Mouse (Mus musculus) liver, adult 2 months (tissue): ENCODE results near the gene Zc3h7a.

Experiments used
- CTCF ChIP-seq: fragments of 200-500 bp; IDR thresholded peaks from 2 replicates; pipeline ENCODE4 v1.5.1; 2011; ENCODE audit warnings: low read depth, low read length, control low read depth
- POLR2A ChIP-seq: fragments of 200-500 bp; IDR thresholded peaks from 2 replicates; pipeline ENCODE4 v1.6.1; 2011; ENCODE audit warnings: low read length, control low read depth; ENCODE audit not compliant: insufficient read depth; ENCODE audit errors: extremely low read depth

DNA sequence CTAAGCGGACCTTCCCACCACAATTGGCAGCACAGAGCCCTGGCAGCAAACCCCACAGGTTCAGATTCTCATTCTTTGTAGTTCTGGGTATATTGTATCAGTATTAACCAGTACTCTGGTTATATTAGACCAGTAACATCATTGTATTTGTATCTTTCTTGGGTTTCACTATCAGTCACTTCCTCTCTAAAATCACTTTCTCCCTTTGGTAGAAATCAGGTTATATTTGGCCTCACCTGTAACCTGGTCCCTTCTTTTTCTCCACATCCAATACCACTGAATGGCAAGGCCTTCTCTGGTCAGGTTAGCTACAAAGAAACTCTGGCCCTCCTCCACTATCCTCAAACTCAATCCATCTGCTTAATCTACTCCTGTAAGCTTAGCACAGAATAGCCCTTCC lies 71.3 kb downstream of the Zc3h7a start:
- TF ChIP-seq POLR2A (no peak), CTCF (no peak)
